Mouse (Mus musculus) kidney, adult 8-10 months (tissue): ENCODE results near the gene Spg11.

Source experiments
- DNase-seq, 2 experiments: peaks; one replicate each; pipeline ENCODE4 v3.0.0; 2022

The Spg11 gene

GRCm38 (mm10) chr2:122117961-122118958 lies at the start of gene Spg11:
Spg11 (minus strand) TSS chr2:122118386.
- peak; percentile 98 to 99 for DNase-seq

DNA sequence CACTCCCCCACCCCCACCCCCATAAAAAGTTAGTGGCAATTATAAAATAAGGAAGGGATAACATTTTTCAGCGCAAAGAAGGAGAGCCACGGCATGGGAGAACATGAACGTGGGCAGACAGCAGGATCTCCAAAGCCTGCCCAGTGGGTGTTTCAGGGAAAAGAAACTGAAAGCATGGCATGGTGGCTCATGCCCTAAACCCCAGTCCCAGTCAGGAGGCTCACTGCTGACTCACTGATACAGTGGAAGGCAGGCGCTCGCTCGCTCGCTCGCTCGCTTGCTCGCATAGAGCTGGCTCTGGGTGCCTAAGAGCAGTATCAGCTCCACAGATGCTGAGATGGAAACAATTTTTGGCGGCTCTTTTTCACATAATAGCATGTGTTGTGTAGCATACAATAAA lies 46.1 kb upstream of the Spg11 start:
- DNase-seq, result no peak

GRCm38 (mm10) chr2:122163430-122164195 lies 45.4 kb upstream of the Spg11 start:
- no peak for DNase-seq

GRCm38 (mm10) chr2:122162529-122162928 lies 44.3 kb upstream of the Spg11 start:
- DNase-seq, result no peak

GRCm38 (mm10) chr2:122161542-122161941 lies 43.4 kb upstream of the Spg11 start:
- DNase-seq, result no peak

DNA sequence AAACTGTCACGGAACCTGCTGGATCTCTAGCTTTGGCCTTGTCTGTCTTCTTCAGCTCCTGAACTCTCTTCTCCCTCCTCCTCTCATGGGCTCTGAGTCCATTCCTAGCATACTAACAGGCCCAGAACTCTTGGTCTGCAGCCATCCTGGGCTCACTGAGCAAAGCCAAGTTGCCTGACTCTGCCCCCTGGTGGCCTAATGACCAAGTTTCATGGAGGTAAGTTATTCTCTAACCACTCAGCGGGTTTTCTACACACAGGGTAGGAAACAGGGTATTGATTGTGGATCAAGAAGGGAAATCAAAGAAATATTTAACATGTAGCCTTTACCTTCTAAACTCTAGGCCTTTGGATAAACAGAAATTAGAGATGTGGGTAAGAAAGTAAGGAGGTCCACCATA lies 42.5 kb upstream of the Spg11 start, which contains the start of gene Trim69:
Trim69 (plus strand) TSS at position 21 of the 400 bp plus-strand sequence.
- peak; percentile 78 to 90 for DNase-seq

DNA sequence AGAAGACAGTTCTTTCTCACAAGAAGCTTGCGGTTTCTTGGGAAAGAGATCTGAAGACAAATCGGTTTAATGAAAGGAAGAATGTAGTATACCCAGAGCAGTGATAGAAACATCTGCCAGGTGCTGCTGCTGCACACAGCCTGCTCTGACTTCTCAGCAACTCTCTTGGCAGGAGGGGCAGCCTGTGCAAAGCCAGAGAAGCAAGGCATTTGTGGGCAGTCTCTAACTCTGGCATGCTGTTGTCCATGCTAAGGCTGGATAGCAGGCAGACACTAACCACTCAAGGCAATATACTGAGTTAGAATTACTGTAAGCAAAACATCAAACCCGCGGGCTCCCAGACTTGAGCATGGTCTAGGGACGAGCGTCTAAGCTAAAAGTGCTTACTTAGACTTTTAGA lies 41.5 kb upstream of the Spg11 start:
- no peak for DNase-seq

GRCm38 (mm10) chr2:122158362-122158802 lies 40.2 kb upstream of the Spg11 start:
- no peak for DNase-seq

- DNase-seq, result no peak
Measured at GRCm38 (mm10) chr2:122157561-122157960, 39.4 kb upstream of the Spg11 start.

DNA sequence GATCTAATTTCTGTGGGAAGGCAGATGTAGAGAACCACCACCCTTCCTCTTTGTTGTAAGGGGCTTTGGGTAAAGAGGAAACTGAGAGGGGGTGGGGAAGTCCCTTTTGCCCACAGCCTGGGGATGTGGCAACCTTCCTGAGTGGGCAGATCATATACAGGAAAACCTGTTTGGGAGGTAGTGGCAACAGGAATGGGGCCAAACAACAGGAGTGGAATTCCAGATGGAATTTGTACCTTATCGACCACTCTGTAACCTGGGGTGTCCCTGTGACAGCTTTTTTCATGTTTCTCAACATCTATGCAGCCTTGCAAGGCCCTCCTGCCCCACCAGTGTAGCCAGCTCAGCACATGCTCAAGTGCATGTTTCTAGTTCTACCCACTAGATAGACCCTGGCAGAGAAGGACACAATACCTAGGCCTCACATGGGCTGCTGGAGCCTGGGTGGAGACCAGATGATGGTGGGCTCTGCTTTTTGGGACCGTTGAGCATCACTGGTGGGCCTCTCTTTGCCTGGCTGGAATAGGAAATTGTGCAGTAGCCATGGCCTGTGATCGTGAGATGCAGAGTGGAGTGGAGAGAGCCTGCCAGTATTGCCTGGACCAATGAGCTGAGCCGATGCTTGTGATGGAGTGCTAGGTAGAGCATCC lies 38.0 kb upstream of the Spg11 start:
- no peak for DNase-seq

DNA sequence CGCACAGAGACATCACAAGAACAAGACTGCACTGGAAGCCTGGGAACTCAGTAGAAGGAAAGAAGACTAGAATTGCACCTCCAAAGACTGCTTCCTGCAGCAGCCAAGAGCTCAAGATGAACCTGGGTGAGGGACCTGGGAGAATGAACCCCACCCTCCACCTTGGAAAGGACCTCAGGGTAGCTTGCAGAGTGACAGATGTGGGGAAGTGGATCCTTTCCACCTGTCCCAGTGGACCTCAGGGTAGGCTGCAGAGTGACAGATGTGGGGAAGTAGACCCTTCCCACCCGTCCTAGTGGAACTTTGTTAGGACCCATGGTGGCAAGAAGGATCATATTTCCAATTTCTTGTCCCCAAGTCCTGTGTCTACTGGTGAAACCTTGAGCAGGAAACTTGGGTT lies 37.1 kb upstream of the Spg11 start:
- no peak for DNase-seq

DNA sequence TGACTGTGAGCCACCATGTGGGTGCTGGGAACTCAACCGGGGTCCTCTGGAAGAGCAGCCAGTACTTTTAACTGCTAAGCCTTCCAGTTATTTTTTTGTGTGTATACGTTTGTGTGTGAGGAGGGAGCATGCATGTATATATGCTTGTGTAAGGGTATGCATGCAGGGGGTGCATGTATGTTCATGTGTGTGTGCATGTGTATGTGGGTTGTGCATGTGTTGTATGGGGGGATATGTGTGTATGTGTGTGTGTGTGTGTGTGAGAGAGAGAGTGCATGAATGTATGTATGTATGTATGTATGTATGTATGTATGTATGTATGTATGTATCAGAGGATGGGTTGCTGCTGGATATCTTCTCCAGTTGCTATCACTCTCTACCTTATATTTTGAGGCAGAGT lies 36.3 kb upstream of the Spg11 start:
- DNase-seq, result no peak

GRCm38 (mm10) chr2:122153681-122154365 lies 35.6 kb upstream of the Spg11 start:
- DNase-seq, result no peak

DNA sequence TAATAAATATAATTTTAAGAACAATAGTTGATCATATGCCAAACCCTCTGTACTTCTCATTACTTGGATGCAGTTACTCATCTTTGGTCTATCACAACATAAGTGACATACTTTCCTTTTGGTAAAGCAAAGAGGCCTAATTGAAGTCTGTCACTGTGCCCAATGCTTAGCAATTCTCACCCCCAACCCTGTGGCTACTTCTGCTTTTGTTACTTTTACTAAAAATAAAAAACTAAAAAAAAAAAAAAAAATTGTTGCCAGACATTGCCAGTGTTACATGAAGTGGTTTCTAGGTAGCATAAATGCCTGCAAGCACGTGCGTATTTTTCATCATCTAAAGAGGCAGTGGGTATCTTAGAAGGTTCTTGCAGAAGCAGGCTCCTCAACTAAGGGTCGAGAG lies 34.7 kb upstream of the Spg11 start:
- DNase-seq, result no peak

- DNase-seq, result no peak
Measured at GRCm38 (mm10) chr2:122151221-122151620, 33.0 kb upstream of the Spg11 start.

- no peak for DNase-seq
Measured at GRCm38 (mm10) chr2:122149716-122150115, 31.5 kb upstream of the Spg11 start.

DNA sequence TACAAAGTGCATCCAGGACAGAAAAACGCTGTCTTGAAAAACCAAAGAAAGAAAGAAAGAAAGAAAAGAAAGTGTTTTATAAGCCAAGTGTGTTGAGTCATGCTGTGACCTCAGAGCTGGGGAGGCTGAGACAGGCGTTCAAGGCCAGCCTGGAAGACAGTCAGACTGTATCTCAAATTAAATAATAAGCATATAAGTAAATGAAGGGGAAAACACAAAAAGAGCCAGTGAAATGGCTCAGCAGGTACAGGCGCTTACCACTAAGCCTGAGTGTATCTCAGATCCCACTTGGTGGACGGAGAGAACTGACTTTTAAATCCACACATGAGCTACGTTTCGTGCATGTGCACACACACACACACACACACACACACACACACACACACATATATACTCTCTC lies 31.1 kb upstream of the Spg11 start:
- DNase-seq, result no peak

DNA sequence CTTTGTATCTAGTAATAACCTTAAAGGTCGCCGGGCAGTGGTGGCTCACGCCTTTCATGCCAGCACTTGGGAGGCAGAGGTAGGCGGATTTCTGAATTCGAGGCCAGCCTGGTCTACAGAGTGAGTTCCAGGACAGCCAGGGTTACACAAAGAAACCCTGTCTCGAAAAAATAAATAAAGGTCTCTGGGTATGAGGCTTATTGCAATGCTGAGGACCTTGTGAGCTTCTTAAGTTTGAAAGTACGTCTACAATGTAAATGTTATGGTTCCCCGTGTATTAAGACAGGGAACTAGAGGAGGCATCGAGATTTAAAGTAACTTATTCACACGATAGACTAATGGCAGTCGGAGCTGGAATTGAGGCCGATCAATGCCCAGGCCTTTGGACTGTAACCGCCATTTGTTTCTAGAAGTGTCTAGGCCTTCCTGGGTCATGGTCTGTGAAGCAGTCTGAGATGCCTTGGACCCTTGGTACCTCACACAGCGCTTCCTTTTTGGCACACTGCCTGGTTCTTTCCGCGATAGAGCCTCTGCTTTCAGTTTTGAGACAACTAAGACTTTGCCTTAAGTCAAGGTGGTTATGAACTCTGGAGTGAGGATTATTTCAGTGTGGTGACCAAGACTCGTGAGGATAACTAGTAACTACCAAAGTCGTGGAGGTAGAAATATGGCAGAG lies 30.2 kb upstream of the Spg11 start:
- peak; percentile 78 to 83 for DNase-seq

GRCm38 (mm10) chr2:122147508-122148241 lies 29.5 kb upstream of the Spg11 start, which contains the start of gene B2m:
B2m (plus strand) TSS chr2:122147686.
- peak; percentile 93 to 95 for DNase-seq

DNA sequence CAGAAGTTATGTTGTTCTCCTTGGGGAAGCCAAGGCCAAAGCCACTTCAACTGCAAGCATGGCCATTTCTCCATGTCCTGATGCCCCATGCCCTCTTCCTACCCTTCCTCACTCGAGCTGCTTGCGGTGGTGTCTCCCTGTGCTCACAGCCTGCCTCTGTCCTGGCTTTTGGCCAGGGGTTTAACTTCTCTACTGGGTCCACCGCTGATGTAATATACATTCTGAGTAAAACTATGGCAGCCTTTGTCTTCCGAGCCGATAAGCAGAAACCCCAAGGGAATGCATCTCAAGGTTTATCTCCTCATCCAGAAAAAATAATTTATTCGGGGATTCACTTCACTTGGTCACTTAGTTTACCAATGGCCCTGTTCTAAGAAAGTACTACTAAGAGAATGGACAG lies 28.5 kb upstream of the Spg11 start:
- peak in 1 of 2 experiments; percentile 13 for DNase-seq

DNA sequence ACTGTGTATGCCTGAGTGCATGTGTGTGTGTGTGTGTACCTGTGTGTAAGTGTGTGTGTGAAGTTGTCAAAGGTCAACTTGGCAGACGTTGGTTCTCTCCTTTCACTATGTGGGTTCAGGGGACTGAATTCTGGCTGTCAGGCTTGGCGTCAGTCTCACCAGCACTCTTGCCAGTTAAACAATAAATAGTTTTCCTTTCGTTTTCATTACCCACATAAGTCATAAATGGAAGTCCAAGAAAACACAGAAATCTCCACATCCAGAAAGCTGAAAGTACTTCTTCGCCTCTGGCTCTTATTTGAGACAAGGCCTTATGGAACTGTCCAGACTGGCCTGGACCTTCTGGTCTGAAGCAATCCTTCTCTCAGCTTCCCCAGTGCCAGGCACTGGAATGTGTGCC lies 27.6 kb upstream of the Spg11 start:
- DNase-seq, result no peak
